Mouse (Mus musculus) E14TG2a.4 (cell line): ENCODE results near the gene Vmn2r18.

Experiments
- H3K27me3 ChIP-seq: 2 replicates; pipeline ENCODE4 v1.6.1; 2014; ENCODE audit warnings: low read length, control low read depth; ENCODE audit not compliant: insufficient read depth
- H3K36me3 ChIP-seq: 2 replicates; pipeline ENCODE4 v1.6.1; 2014; ENCODE audit warnings: low read length, control low read depth; ENCODE audit not compliant: insufficient read depth
- H3K4me1 ChIP-seq: replicated peaks from 2 replicates; pipeline ENCODE4 v1.6.1; 2014; ENCODE audit warnings: low read depth, low read length, control low read depth
- H3K4me3 ChIP-seq: replicated peaks from 2 replicates; pipeline ENCODE4 v1.5.1; 2014; ENCODE audit warnings: mild to moderate bottlenecking, low read length
- H3K9me3 ChIP-seq: 2 replicates; pipeline ENCODE4 v1.6.1; 2014; ENCODE audit warnings: low read length, control low read depth
- CTCF ChIP-seq: conservative IDR thresholded peaks from 2 replicates; pipeline ENCODE4 v1.5.1; 2014; ENCODE audit warnings: low read length
- NANOG ChIP-seq: IDR thresholded peaks from 2 replicates; pipeline ENCODE4 v1.6.1; 2014; ENCODE audit warnings: borderline replicate concordance, low read length, mixed read lengths
- POU5F1 ChIP-seq: IDR thresholded peaks from 2 replicates; pipeline ENCODE4 v1.6.1; 2014; ENCODE audit warnings: low read length, borderline replicate concordance

Gene Vmn2r18

DNA sequence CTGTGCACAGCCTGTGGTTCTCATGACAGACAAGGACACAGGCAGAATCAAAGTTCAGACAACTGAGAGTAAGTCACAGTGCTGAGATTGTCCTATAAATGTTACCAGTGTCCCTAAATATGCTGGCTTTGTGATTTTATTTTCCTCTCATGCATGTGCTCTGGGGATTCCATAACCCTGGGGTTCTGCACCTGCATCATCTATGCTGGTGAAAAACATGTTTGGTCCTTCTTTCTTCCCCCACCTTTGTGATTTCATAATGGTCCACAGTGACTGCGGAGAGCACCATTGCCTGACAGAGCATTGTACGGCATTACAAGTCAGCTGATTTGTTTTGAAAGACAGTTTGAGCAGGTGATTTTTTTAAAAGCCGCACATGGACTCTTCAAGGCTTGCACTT is at the start of gene Vmn2r18:
Vmn2r18 (minus strand) TSS at position 101 of the 400 bp plus-strand sequence.
- Histone ChIP-seq H3K9me3 (no peaks in the 10 kb centered on the region), H3K4me3 (no peak within 1 kb of the TSS), H3K36me3 (no peaks in the 10 kb centered on the region), H3K4me1 (no peaks in the 10 kb centered on the region), H3K27me3 (no peaks in the 10 kb centered on the region)
- no peak for TF ChIP-seq POU5F1
- TF ChIP-seq NANOG = no peak
- TF ChIP-seq CTCF = no peak

DNA sequence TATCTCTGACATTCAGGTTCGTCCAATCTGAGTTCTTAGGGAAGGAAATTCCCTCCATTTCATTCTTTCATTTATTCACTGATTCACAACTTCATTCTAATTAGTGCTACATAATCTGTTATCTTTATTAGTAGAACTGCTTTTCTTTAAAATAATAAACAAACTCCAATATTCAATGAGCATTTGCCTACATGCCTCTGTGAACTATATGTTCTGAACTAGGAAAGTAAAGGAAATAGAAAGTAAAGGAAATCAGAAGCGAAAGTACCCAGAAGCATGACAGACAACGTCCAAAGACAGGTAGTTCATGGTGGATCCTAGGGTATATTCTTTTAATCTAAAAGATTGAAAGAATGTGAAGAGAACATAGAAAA is 45.6 kb upstream of the Vmn2r18 start:
- Histone ChIP-seq H3K9me3 (no peaks in the 10 kb centered on the region), H3K36me3 (peaks cover 33% of the 10 kb centered on the region), H3K4me3 (peak overlapping the region; percentile 94), H3K4me1 (peaks cover 9% of the 10 kb centered on the region), H3K27me3 (no peaks in the 10 kb centered on the region)
- TF ChIP-seq POU5F1 (no peak), CTCF (no peak), NANOG (no peak)

DNA sequence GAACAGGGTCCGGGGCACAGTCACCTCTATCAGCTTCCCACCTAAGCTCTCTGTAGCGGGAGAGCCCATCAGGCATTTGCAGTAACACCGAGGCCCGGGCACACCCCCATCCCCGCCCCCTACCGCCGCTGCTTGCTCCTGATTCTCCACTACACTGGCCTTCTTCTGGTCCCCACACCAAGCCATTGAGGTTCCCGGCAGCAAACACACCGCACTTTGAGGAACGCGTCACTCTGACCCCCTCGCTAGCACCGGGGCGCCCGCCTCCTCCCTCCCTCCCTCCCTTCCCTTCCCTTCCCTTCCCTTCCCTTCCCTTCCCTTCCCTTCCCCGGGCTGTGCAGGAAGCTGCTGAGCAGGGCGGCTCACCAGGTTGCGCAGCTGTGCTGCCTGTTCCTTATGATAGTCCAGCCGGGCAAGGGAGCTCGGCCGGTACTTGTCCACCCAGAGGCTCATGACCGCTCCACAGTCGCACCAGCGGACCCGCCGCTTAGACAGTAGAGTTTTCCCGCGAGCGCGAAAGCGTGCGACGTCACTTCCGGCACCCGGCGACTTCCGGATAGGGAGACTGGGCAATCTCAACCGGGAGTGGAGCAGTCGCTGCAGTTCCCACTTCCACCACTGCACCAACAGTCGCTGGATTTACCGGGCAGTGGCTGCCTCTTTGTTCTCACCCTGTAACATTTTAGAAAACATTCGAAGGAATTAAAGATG is 45.0 kb upstream of the Vmn2r18 start, which contains the start of gene Rfc3:
Rfc3 (minus strand) TSS at position 543 of the 711 bp plus-strand sequence.
- TF ChIP-seq NANOG = no peak
- TF ChIP-seq CTCF = peak; percentile 81
- H3K9me3 ChIP-seq = no peaks in the 10 kb centered on the region
- H3K27me3 ChIP-seq = no peaks in the 10 kb centered on the region
- H3K36me3 ChIP-seq = peaks cover 39% of the 10 kb centered on the region
- H3K4me3 ChIP-seq = peak within 1 kb of the TSS; percentile 94
- H3K4me1 ChIP-seq = peaks cover 9% of the 10 kb centered on the region

DNA sequence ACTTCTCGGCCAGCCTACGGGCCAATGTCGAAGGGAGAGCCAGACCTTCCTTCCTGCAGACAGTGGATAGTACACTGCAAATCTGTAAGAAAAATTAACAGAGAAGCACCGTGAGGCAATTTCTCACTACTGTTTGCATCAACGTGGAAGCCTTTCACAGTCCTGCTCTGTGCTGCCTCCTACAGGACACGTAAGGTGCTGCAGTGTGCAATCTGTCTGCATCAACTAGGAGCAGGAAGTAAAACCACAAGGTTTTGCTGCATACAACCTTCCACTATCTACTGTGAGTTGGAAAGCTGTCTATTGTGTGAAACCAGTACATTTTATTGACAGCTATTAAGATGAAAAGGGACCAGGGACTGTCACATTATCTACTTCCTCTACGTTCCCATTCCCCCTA is 39.0 kb upstream of the Vmn2r18 start:
- H3K4me3 ChIP-seq = no peak overlapping the region
- 0 out of 2 replicates have a peak, but pooled peaks cover 3% of the 10 kb centered on the region for H3K4me1 ChIP-seq
- H3K27me3 ChIP-seq = no peaks in the 10 kb centered on the region
- H3K36me3 ChIP-seq = peaks cover 83% of the 10 kb centered on the region
- TF ChIP-seq CTCF (peak; percentile 90), NANOG (no peak; the same call in 1 of the 2 replicates)
- no peaks in the 10 kb centered on the region for H3K9me3 ChIP-seq

DNA sequence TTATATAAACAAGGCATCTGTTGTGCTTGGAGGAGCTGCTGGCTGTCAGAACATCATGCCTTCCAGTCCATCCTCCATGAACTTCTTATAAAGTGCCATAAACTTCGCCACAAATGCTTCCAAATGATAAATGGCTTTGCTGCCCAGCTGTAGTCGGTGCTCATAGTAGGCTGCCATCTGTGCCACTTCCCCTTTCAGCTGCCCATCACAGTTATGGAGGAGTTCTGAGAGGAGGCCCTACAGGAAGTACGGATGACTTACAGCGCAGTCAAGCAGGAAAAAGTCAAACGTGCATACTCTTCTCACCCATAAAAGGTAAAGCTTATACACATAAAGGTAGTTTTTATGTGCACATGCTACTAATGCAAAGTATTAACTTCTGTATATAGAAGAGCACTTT is 37.0 kb upstream of the Vmn2r18 start:
- TF ChIP-seq CTCF = no peak
- TF ChIP-seq NANOG = no peak
- no peak for TF ChIP-seq POU5F1
- Histone ChIP-seq H3K4me3 (no peak overlapping the region), H3K27me3 (no peaks in the 10 kb centered on the region), H3K36me3 (peaks cover 64% of the 10 kb centered on the region), H3K4me1 (no peaks in the 10 kb centered on the region), H3K9me3 (no peaks in the 10 kb centered on the region)

DNA sequence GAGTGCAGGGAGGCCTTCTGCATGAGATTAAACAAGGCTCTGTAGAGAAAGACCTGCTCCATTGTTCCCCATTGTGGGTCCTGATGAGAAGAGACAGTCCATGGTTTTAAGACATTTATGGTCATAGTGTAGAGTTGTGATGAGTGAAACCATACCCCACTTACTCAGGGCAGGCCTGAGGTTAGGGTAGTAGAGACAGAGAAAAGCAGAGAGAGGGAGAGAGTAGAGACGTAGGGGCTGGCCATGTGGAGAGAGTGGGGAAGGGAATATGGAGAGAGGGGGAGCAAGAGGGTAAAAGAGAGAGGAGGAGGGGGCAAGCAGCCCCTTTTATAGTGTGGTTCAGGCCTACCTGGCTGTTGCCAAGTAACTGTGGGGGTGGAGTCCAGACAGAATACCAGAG is 36.3 kb upstream of the Vmn2r18 start:
- TF ChIP-seq CTCF (no peak), POU5F1 (no peak), NANOG (no peak)
- H3K4me3 ChIP-seq = no peak overlapping the region
- H3K36me3 ChIP-seq = peaks cover 57% of the 10 kb centered on the region
- H3K27me3 ChIP-seq = no peaks in the 10 kb centered on the region
- H3K9me3 ChIP-seq = no peaks in the 10 kb centered on the region
- no peaks in the 10 kb centered on the region for H3K4me1 ChIP-seq

DNA sequence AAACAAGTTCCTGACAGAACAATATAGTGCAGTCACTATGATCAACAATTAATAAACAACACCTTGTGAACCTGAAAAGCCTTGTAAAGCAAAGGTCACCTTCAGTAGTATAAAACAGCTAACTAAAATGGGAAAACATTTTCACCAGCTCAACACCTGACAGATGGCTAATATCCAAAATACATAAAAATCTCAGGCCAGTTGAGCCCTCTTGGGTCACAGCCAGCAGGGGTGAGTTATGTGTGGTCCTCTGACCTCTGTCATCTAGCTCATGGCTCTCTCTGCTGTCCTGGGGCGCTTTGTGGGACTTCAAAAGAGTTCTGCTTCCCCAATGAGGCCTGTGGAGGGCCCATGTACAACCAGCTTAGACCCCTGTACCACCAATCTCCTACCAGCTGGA is 4.1 kb downstream of the Vmn2r18 start:
- Histone ChIP-seq H3K27me3 (no peaks in the 10 kb centered on the region), H3K4me3 (no peak overlapping the region), H3K9me3 (no peaks in the 10 kb centered on the region), H3K36me3 (no peaks in the 10 kb centered on the region), H3K4me1 (no peaks in the 10 kb centered on the region)
- TF ChIP-seq CTCF (no peak), POU5F1 (no peak), NANOG (no peak)
